Mouse (Mus musculus): ENCODE data around the gene Gsdma3.

DNA sequence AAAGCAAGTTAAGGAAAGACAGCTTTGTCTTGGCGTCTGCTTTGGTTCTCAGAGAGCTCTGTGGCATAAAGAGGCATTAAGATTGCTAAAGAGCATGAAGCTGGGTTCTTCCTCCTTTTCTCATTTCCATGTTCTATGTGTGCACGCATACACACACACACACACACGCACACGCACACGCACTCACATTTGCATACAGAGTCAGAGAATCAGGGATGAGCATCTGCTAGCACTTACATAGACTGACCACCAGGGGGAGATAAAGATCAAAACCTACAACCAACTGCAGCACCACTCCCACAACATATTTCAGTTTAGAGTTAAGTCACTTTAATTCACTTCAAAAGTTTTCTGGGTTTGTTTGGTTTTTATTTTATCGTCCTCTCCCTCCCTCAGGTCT is 34.4 kb downstream of the Gsdma3 start:
- TF ChIP-seq CTCF (IDR thresholded peaks at IDR 0.05; ENCODE audit: borderline replicate concordance, extremely low read depth, insufficient read depth, insufficient read length), result peak; percentile 70; the same call in 1 of the 2 replicates
- TF ChIP-seq POLR2A (IDR thresholded peaks at IDR 0.05; ENCODE audit: borderline replicate concordance, extremely low read depth, insufficient read depth, insufficient read length, poor library complexity, severe bottlenecking), result no peak
